Mouse (Mus musculus): ENCODE results near the gene Cdc34b.

- no peak for TF ChIP-seq CEBPB (IDR thresholded peaks at IDR 0.05; ENCODE audit: insufficient read depth, poor library complexity, severe bottlenecking)
- TF ChIP-seq E2F4 (IDR thresholded peaks at IDR 0.05; ENCODE audit: insufficient read depth), result no peak
- TF ChIP-seq TCF12 (IDR thresholded peaks at IDR 0.05; ENCODE audit: insufficient read depth, poor library complexity, severe bottlenecking), result no peak
- no peak for TF ChIP-seq MAX (IDR thresholded peaks at IDR 0.05; ENCODE audit: low read depth)
- TF ChIP-seq POLR2AphosphoS2 (IDR thresholded peaks at IDR 0.05; ENCODE audit: insufficient read length, low read depth), result no peak
- no peak for TF ChIP-seq POLR2A (IDR thresholded peaks at IDR 0.05; ENCODE audit: insufficient read length, low read depth)
- TF ChIP-seq MYOD1 (IDR thresholded peaks at IDR 0.05; ENCODE audit: control insufficient read depth in 1 of 3, insufficient read length in 2 of 3, low read depth in 2 of 3), result no peak
- no peak for TF ChIP-seq USF1 (IDR thresholded peaks at IDR 0.05; ENCODE audit: low read depth)
- no peak for TF ChIP-seq SRF (IDR thresholded peaks at IDR 0.05; ENCODE audit: control insufficient read depth, insufficient read length, low read depth)
- TF ChIP-seq MYOG (IDR thresholded peaks at IDR 0.05; ENCODE audit: control insufficient read depth in 1 of 3, insufficient read depth in 1 of 3, insufficient read length in 2 of 3, low read depth in 2 of 3), result no peak
- no peak for TF ChIP-seq REST (IDR thresholded peaks at IDR 0.05; ENCODE audit: insufficient read depth, insufficient read length)
Observed at GRCm38 (mm10) chr11:94782603-94783002, 41.0 kb downstream of the Cdc34b start, which contains the start of gene Tmem92.
